Mouse (Mus musculus) A20 (cell line): ENCODE measurements around the gene Osbpl6.

ENCODE experiments used
- DNase-seq: peaks from one replicate; pipeline ENCODE4 v3.0.0-alpha.2; 2011; ENCODE audit warnings: low read depth, low spot score

Gene Osbpl6

GRCm38 (mm10) chr2:76421411-76421924 is 15.2 kb downstream of the Osbpl6 start:
- DNase-seq = no peak

- DNase-seq = no peak
Measured at GRCm38 (mm10) chr2:76426816-76427215, 20.5 kb downstream of the Osbpl6 start.

- peak; percentile 65 for DNase-seq
Measured at GRCm38 (mm10) chr2:76429318-76429717, 23.0 kb downstream of the Osbpl6 start.

- no peak for DNase-seq
Measured at GRCm38 (mm10) chr2:76429855-76430254, 23.5 kb downstream of the Osbpl6 start.

- no peak for DNase-seq
Measured at GRCm38 (mm10) chr2:76430539-76430938, 24.2 kb downstream of the Osbpl6 start.

- no peak for DNase-seq
Measured at GRCm38 (mm10) chr2:76434224-76434623, 27.9 kb downstream of the Osbpl6 start.

- no peak for DNase-seq
Measured at GRCm38 (mm10) chr2:76435667-76436239, 29.4 kb downstream of the Osbpl6 start.

- DNase-seq = no peak
Measured at GRCm38 (mm10) chr2:76437372-76437771, 31.1 kb downstream of the Osbpl6 start.

- no peak for DNase-seq
Measured at GRCm38 (mm10) chr2:76439540-76439939, 33.2 kb downstream of the Osbpl6 start.

- DNase-seq = no peak
Measured at GRCm38 (mm10) chr2:76442086-76442485, 35.8 kb downstream of the Osbpl6 start.

- no peak for DNase-seq
Measured at GRCm38 (mm10) chr2:76449836-76450355, 43.6 kb downstream of the Osbpl6 start.

GRCm38 (mm10) chr2:76466723-76467122 is 60.4 kb downstream of the Osbpl6 start:
- DNase-seq = no peak

- no peak for DNase-seq
Measured at GRCm38 (mm10) chr2:76468204-76468603, 61.9 kb downstream of the Osbpl6 start.

GRCm38 (mm10) chr2:76469091-76469750 is 62.9 kb downstream of the Osbpl6 start:
- no peak for DNase-seq

GRCm38 (mm10) chr2:76469751-76470099 is 63.4 kb downstream of the Osbpl6 start:
- DNase-seq = no peak

GRCm38 (mm10) chr2:76470391-76470790 is 64.1 kb downstream of the Osbpl6 start:
- no peak for DNase-seq

- no peak for DNase-seq
Measured at GRCm38 (mm10) chr2:76475788-76476187, 69.5 kb downstream of the Osbpl6 start.

GRCm38 (mm10) chr2:76488764-76489163 is 82.5 kb downstream of the Osbpl6 start:
- DNase-seq = no peak

GRCm38 (mm10) chr2:76490198-76490597 is 83.9 kb downstream of the Osbpl6 start:
- DNase-seq = no peak

- DNase-seq = no peak
Measured at GRCm38 (mm10) chr2:76491371-76491770, 85.1 kb downstream of the Osbpl6 start.

GRCm38 (mm10) chr2:76492224-76492623 is 85.9 kb downstream of the Osbpl6 start:
- DNase-seq = no peak

GRCm38 (mm10) chr2:76496006-76496748 is 89.9 kb downstream of the Osbpl6 start:
- no peak for DNase-seq
